In genomic region chr11:3832193-3832901, GRCm38 (mm10) we compare ENCODE assay signal across 8 mouse cellular contexts. TPM values are rescaled to one million over a fixed set of nuclear protein-coding genes. Genes with fewer than 3 reads are reported as not detected.
DNase-seq lines count a peak whose midpoint lies in the region; ATAC-seq and TF ChIP-seq lines count a peak whose summit lies in the region.
"Had no signal": no experiment of that assay in that cellular context is flagged by ENCODE, and none has a peak within 500 bp of the region (broad histone marks: within the 10 kb centered on the region; RNA-seq: fewer than 3 reads in every experiment).

No protein-coding gene starts in this region.

- H3K4me3 ChIP-seq in heart, embryonic 12.5 days: no peak overlapping the region
- no peak overlapping the region for H3K4me3 ChIP-seq in thymus, adult 2 months (ENCODE audit: control insufficient read depth, insufficient read depth, low read length)
- H3K4me3 ChIP-seq: neural tube, embryonic 12.5 days had no signal

- no peak for ATAC-seq in heart, embryonic 12.5 days (ENCODE audit: insufficient number of reproducible peaks, low FRiP score)

- H3K9ac ChIP-seq in heart, embryonic 12.5 days: no peak overlapping the region
- H3K9ac ChIP-seq: neural tube, embryonic 12.5 days had no signal

- no peak overlapping the region for H3K27ac ChIP-seq in heart, embryonic 12.5 days (ENCODE audit: poor library complexity, severe bottlenecking)
- no peak overlapping the region for H3K27ac ChIP-seq in thymus, adult 2 months (ENCODE audit: control insufficient read depth, insufficient read depth, low read length)
- H3K27ac ChIP-seq: neural tube, embryonic 12.5 days had no signal

- no peak for TF ChIP-seq POLR2A in thymus, adult 2 months (IDR thresholded peaks at IDR 0.05; ENCODE audit: control insufficient read depth, extremely low read depth, insufficient read depth, low read length, poor library complexity)
- no peak for TF ChIP-seq POLR2A in brain, embryonic 14.5 days (IDR thresholded peaks at IDR 0.05; ENCODE audit: borderline replicate concordance, extremely low read depth, insufficient read depth, insufficient read length, poor library complexity, severe bottlenecking)

- 0 out of 2 replicates have a peak, but pooled peaks cover 4% of the 10 kb centered on the region for H3K4me1 ChIP-seq in heart, embryonic 12.5 days (replicated peaks)
- no peaks in the 10 kb centered on the region for H3K4me1 ChIP-seq in thymus, adult 2 months (replicated peaks; ENCODE audit: control insufficient read depth, insufficient read depth, low read length)
- H3K4me1 ChIP-seq: neural tube, embryonic 12.5 days had no signal

- H3K27me3 ChIP-seq in heart, embryonic 12.5 days (replicated peaks): peaks cover 10% of the 10 kb centered on the region
- H3K27me3 ChIP-seq in thymus, adult 2 months (ENCODE audit: control insufficient read depth, insufficient read depth, low read length): no peaks in the 10 kb centered on the region
- H3K27me3 ChIP-seq: neural tube, embryonic 12.5 days had no signal

- peak; percentile 24 to 49 for DNase-seq in heart, postnatal 10 days
- peak; percentile 40 for DNase-seq in thymus, adult 2 months
- DNase-seq in thymus, adult 18-20 months: no peak
- no peak for DNase-seq in brain, embryonic 14.5 days (ENCODE audit: low read depth)
- peak; percentile 17 for DNase-seq in lung, postnatal 25 days (ENCODE audit: low spot score)
- no peak for DNase-seq in MN1 (ENCODE audit: low spot score)

- no peaks in the 10 kb centered on the region for H3K36me3 ChIP-seq in heart, embryonic 12.5 days
- no peaks in the 10 kb centered on the region for H3K36me3 ChIP-seq in thymus, adult 2 months (ENCODE audit: control insufficient read depth, insufficient read depth, low read length)
- H3K36me3 ChIP-seq: neural tube, embryonic 12.5 days had no signal

- H3K4me2 ChIP-seq in heart, embryonic 12.5 days: no peak overlapping the region
- H3K4me2 ChIP-seq: neural tube, embryonic 12.5 days had no signal

- intact Hi-C loops in heart, postnatal 10 days (cut with DNase I): no loop called here

- 45% methylated on average over 6 of the region's 6 CpGs for WGBS in heart, embryonic 12.5 days
- 46% methylated on average over 6 of the region's 6 CpGs for WGBS in thymus, adult 2 months

- peaks cover 10% of the 10 kb centered on the region for H3K9me3 ChIP-seq in heart, embryonic 12.5 days (replicated peaks)

- no peak for TF ChIP-seq CTCF in thymus, adult 2 months (IDR thresholded peaks at IDR 0.05; ENCODE audit: borderline replicate concordance, control insufficient read depth, extremely low read depth, insufficient read depth, low read length, poor library complexity)
- peak; percentile 58; the same call in 1 of the 2 replicates for TF ChIP-seq CTCF in brain, embryonic 14.5 days (IDR thresholded peaks at IDR 0.05; ENCODE audit: borderline replicate concordance, extremely low read depth, insufficient read depth, insufficient read length)

RNA-seq across cellular contexts. Expression of gene Osbp2, which starts 31.4 kb away (rescaled TPM):
- total RNA-seq in heart, postnatal 10 days (2021): 1 to 10 TPM; 5.6 to 6.1 TPM
- polyA plus RNA-seq in heart, embryonic 12.5 days (2016; fragmentation: Nextera tagmentation; extraction: Ambion mirVana): 0.32 TPM in 2 replicates
- 0.27 and 1.1 TPM in 2 replicates for polyA plus RNA-seq in thymus, adult 2 months (2012; rRNA removed)
- 18.4 and 26.2 TPM in 2 replicates for polyA plus RNA-seq in brain, embryonic 14.5 days (2012; rRNA removed)

Comparison
In these comparisons a context has a peak if more than half of its experiments do, and no peak if none do; other contexts are left out.
1. DNase-seq: peak in heart, postnatal 10 days (2 of 2), thymus, adult 2 months (single experiment) and lung, postnatal 25 days (single experiment); none in thymus, adult 18-20 months (0 of 2), brain, embryonic 14.5 days (single experiment) and MN1 (single experiment).